Mouse (Mus musculus): ENCODE results near the gene Nuak2. TPM values are rescaled to one million over a fixed set of nuclear protein-coding genes. Genes with fewer than 3 reads are reported as not detected.
A peak's percentile ranks its signal among the peaks of the same experiment; 100 is the strongest.

Nuak2 gene
- total and polyA plus RNA-seq, 2 experiments from 2014 or later = 7.7 to 7.9 TPM

- Histone ChIP-seq H3K36me3 (ENCODE audit: insufficient read depth, low read length) (0 out of 2 replicates have a peak, but pooled peaks cover 7% of the 10 kb centered on the region), H3K4me2 (ENCODE audit: low read depth, low read length) (no peak overlapping the region), H3K27ac (no peak overlapping the region), H3K9ac (replicated peaks; ENCODE audit: low read length) (no peak overlapping the region), H3K9me3 (ENCODE audit: low read length) (no peaks in the 10 kb centered on the region), H3K27me3 (ENCODE audit: insufficient read depth, low read length) (no peaks in the 10 kb centered on the region), H3K4me3 (ENCODE audit: low read length) (no peak overlapping the region), H3K4me1 (ENCODE audit: insufficient read depth, low read length) (peaks cover 33% of the 10 kb centered on the region)
- 58% methylated on average over 5 of the region's 5 CpGs for WGBS
- ATAC-seq = no peak
- no peak for TF ChIP-seq CTCF (IDR thresholded peaks at IDR 0.05; ENCODE audit: low read depth)
- DNase-seq (ENCODE audit: low spot score) = no peak
Observed at GRCm38 (mm10) chr1:132372354-132372753, 56.4 kb downstream of the Nuak2 start.

DNA sequence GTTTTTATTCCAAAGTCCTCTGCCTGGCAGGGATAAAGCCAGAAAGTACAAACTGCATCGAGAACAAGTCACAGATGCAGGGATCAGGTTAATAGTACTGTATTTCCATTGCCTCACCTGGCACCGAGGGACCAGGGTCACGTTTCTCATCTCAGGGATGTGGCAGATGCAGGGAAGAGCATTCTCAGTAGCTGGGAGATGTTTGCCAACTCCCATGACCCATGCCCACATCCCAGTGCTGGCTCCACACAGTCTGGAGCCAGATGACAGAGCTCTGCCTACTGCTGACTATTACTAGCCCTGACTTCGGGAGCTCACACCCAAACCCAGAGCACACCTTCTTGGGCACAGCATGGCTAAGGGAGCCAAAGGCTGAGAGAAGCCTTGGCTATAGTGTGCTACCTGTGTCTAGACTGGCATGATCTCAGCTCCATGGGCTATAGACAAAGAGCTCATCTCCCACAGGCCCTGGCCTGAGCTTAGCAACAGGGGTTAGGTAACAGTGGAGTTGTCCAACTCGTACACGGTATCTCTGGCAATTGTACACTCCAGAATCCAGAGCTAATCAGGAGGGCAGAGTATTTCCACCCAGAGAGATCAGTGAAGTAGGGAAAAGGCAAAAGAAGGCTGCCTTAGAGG is 57.1 kb downstream of the Nuak2 start:
- Histone ChIP-seq H3K27me3 (ENCODE audit: insufficient read depth, low read length) (no peaks in the 10 kb centered on the region), H3K9me3 (ENCODE audit: low read length) (no peaks in the 10 kb centered on the region), H3K4me3 (ENCODE audit: low read length) (no peak overlapping the region), H3K4me1 (ENCODE audit: insufficient read depth, low read length) (peaks cover 33% of the 10 kb centered on the region), H3K9ac (replicated peaks; ENCODE audit: low read length) (no peak overlapping the region), H3K4me2 (ENCODE audit: low read depth, low read length) (no peak overlapping the region), H3K27ac (0 out of 2 replicates have a peak overlapping the region, but pooled peaks have one; percentile 4), H3K36me3 (ENCODE audit: insufficient read depth, low read length) (0 out of 2 replicates have a peak, but pooled peaks cover 11% of the 10 kb centered on the region)
- TF ChIP-seq CTCF (IDR thresholded peaks at IDR 0.05; ENCODE audit: low read depth) = no peak
- 54% methylated on average over 6 of the region's 6 CpGs for WGBS
- DNase-seq (ENCODE audit: low spot score) (no peak), ATAC-seq (no peak)

GRCm38 (mm10) chr1:132374140-132374872 is 58.4 kb downstream of the Nuak2 start:
- 0 out of 2 replicates have a peak, but pooled peaks cover 11% of the 10 kb centered on the region for H3K36me3 ChIP-seq (ENCODE audit: insufficient read depth, low read length)
- no peak overlapping the region for H3K27ac ChIP-seq
- TF ChIP-seq CTCF (IDR thresholded peaks at IDR 0.05; ENCODE audit: low read depth) = no peak
- WGBS = 30% methylated on average over 5 of the region's 5 CpGs
- ATAC-seq (0 out of 2 replicates have a peak, but pooled peaks have one; percentile 11), DNase-seq (ENCODE audit: low spot score) (peak; percentile 69)
- no peak overlapping the region for H3K4me2 ChIP-seq (ENCODE audit: low read depth, low read length)
- H3K4me1 ChIP-seq (ENCODE audit: insufficient read depth, low read length) = peaks cover 33% of the 10 kb centered on the region
- H3K9me3 ChIP-seq (ENCODE audit: low read length) = no peaks in the 10 kb centered on the region
- H3K27me3 ChIP-seq (ENCODE audit: insufficient read depth, low read length) = no peaks in the 10 kb centered on the region
- H3K9ac ChIP-seq (replicated peaks; ENCODE audit: low read length) = no peak overlapping the region
- no peak overlapping the region for H3K4me3 ChIP-seq (ENCODE audit: low read length)

DNA sequence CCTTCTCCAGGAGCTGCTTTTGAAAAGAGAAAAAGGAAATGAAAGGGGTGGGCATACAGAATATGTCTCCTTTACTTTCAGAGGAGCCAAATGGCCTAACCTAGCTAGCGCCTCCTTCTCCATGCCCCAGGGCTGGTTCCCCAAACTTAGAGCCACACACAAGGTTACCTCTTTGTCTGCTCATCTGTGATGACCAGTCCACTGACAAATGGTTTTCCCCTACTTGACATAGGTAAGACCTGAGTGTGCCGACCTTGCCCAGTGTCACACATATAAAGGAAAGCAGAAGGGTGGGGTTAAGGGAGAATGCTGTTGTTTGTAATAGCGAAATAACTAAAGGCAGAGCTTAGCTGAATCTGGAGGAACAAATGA is 58.9 kb downstream of the Nuak2 start:
- ATAC-seq = no peak
- TF ChIP-seq CTCF (IDR thresholded peaks at IDR 0.05; ENCODE audit: low read depth) = no peak
- 71% methylated on average over 3 of the region's 3 CpGs for WGBS
- H3K4me1 ChIP-seq (ENCODE audit: insufficient read depth, low read length) = peaks cover 33% of the 10 kb centered on the region
- no peak overlapping the region for H3K27ac ChIP-seq
- no peaks in the 10 kb centered on the region for H3K27me3 ChIP-seq (ENCODE audit: insufficient read depth, low read length)
- H3K36me3 ChIP-seq (ENCODE audit: insufficient read depth, low read length) = peaks cover 13% of the 10 kb centered on the region; the same call in 1 of the 2 replicates
- H3K9ac ChIP-seq (replicated peaks; ENCODE audit: low read length) = no peak overlapping the region
- no peaks in the 10 kb centered on the region for H3K9me3 ChIP-seq (ENCODE audit: low read length)
- DNase-seq (ENCODE audit: low spot score) = no peak
- H3K4me3 ChIP-seq (ENCODE audit: low read length) = no peak overlapping the region
- no peak overlapping the region for H3K4me2 ChIP-seq (ENCODE audit: low read depth, low read length)

GRCm38 (mm10) chr1:132375256-132375655 is 59.3 kb downstream of the Nuak2 start:
- no peak overlapping the region for H3K9ac ChIP-seq (replicated peaks; ENCODE audit: low read length)
- DNase-seq (ENCODE audit: low spot score) = no peak
- H3K27ac ChIP-seq = peak overlapping the region; percentile 3; the same call in 1 of the 2 replicates

DNA sequence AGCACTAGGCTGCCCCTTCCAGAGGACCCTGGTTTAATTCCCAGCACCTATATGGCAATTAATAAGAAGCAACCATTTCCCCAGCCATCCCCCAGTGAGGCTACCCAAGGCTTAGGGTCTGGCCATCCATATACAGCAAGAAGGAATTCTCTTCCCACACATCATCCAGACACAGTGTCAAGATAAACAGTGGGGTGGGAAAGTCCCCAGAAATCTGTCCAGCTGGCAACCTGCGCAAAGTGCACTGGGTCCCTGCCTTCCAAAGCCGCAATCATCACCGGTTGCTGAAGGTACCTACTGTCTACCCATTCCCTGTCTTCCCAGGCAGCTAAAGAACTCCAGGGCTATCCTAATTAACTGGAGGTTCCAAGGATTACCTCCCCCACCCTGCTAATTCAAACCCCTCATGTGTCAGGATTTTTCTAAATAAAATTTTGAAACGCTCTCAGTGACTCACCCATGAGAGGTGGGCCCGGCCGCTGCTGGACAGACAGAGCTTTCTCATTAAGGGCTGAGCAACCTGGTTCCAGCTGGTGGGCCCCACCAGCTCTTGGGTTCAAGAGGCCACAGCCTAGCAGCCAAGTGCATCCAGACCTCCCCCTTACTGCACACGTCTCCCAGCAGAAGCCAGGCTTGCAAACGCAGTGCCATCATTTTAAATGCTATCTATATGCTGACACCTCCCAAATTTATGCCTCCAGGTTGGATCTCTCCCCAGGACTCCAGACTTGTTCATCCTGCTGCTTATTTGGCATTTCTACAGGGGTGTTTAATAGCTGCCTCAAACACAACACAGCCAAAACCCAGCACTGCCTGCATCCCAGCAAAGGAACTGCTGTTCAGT is 60.5 kb downstream of the Nuak2 start:
- Histone ChIP-seq H3K27ac (no peak overlapping the region), H3K4me1 (ENCODE audit: insufficient read depth, low read length) (peaks cover 33% of the 10 kb centered on the region), H3K4me3 (ENCODE audit: low read length) (no peak overlapping the region), H3K27me3 (ENCODE audit: insufficient read depth, low read length) (no peaks in the 10 kb centered on the region), H3K9me3 (ENCODE audit: low read length) (no peaks in the 10 kb centered on the region), H3K4me2 (ENCODE audit: low read depth, low read length) (no peak overlapping the region), H3K9ac (replicated peaks; ENCODE audit: low read length) (no peak overlapping the region), H3K36me3 (ENCODE audit: insufficient read depth, low read length) (peaks cover 17% of the 10 kb centered on the region; the same call in 1 of the 2 replicates)
- DNase-seq (ENCODE audit: low spot score) = no peak
- ATAC-seq = no peak
- no peak for TF ChIP-seq CTCF (IDR thresholded peaks at IDR 0.05; ENCODE audit: low read depth)
- WGBS = 76% methylated on average over 8 of the region's 8 CpGs

More at GRCm38 (mm10) chr1:132375256-132375655, 59.3 kb downstream of the Nuak2 start:
- H3K27me3 ChIP-seq (ENCODE audit: insufficient read depth, low read length) = no peaks in the 10 kb centered on the region
- no peaks in the 10 kb centered on the region for H3K9me3 ChIP-seq (ENCODE audit: low read length)
- H3K4me2 ChIP-seq (ENCODE audit: low read depth, low read length) = no peak overlapping the region
- H3K36me3 ChIP-seq (ENCODE audit: insufficient read depth, low read length) = peaks cover 17% of the 10 kb centered on the region; the same call in 1 of the 2 replicates
- H3K4me3 ChIP-seq (ENCODE audit: low read length) = no peak overlapping the region
- no peak for ATAC-seq
- 33% methylated on average over 4 of the region's 4 CpGs for WGBS
- no peak for TF ChIP-seq CTCF (IDR thresholded peaks at IDR 0.05; ENCODE audit: low read depth)
- H3K4me1 ChIP-seq (ENCODE audit: insufficient read depth, low read length) = peaks cover 33% of the 10 kb centered on the region

Data from hindbrain, postnatal 0 days (tissue).